Mouse (Mus musculus) ES-CJ7 (cell line): ENCODE results near the gene 4930402F06Rik.

Source experiments
- DNase-seq: peaks from one replicate; pipeline ENCODE4 v3.0.0; 2011; ENCODE audit warnings: low read depth, low spot score

Gene 4930402F06Rik

GRCm38 (mm10) chr2:35342605-35343004 lies 54.4 kb downstream of the 4930402F06Rik start:
- DNase-seq, result peak; percentile 47

GRCm38 (mm10) chr2:35338707-35339106 lies 58.3 kb downstream of the 4930402F06Rik start:
- DNase-seq, result no peak

GRCm38 (mm10) chr2:35338036-35338435 lies 58.9 kb downstream of the 4930402F06Rik start:
- no peak for DNase-seq

- DNase-seq, result no peak
Measured at GRCm38 (mm10) chr2:35337419-35337818, 59.6 kb downstream of the 4930402F06Rik start.

- DNase-seq, result peak; percentile 98
Measured at GRCm38 (mm10) chr2:35336388-35337280, 60.3 kb downstream of the 4930402F06Rik start, which contains the start of gene Stom. Gene Stom, minus strand, starts transcription at chr2:35336976.

GRCm38 (mm10) chr2:35335620-35336019 lies 61.4 kb downstream of the 4930402F06Rik start:
- DNase-seq, result no peak

- DNase-seq, result no peak
Measured at GRCm38 (mm10) chr2:35333670-35334069, 63.3 kb downstream of the 4930402F06Rik start.

- no peak for DNase-seq
Measured at GRCm38 (mm10) chr2:35331205-35331604, 65.8 kb downstream of the 4930402F06Rik start.

- DNase-seq, result no peak
Measured at GRCm38 (mm10) chr2:35329061-35329460, 67.9 kb downstream of the 4930402F06Rik start.

GRCm38 (mm10) chr2:35328064-35328792 lies 68.7 kb downstream of the 4930402F06Rik start:
- no peak for DNase-seq

- no peak for DNase-seq
Measured at GRCm38 (mm10) chr2:35327583-35327982, 69.4 kb downstream of the 4930402F06Rik start.

- DNase-seq, result no peak
Measured at GRCm38 (mm10) chr2:35326931-35327330, 70.0 kb downstream of the 4930402F06Rik start.

GRCm38 (mm10) chr2:35325930-35326329 lies 71.0 kb downstream of the 4930402F06Rik start:
- no peak for DNase-seq
